Mouse (Mus musculus) c-Kit-negative CD71-positive TER-119-positive erythroid progenitor cells, embryonic 14.5 days (primary cell): ENCODE measurements around the gene Stradb.

Experiments used
- DNase-seq: peaks from one replicate; pipeline ENCODE4 v3.0.0-alpha.2; 2013; ENCODE audit warnings: low read depth, low spot score

Stradb gene

DNA sequence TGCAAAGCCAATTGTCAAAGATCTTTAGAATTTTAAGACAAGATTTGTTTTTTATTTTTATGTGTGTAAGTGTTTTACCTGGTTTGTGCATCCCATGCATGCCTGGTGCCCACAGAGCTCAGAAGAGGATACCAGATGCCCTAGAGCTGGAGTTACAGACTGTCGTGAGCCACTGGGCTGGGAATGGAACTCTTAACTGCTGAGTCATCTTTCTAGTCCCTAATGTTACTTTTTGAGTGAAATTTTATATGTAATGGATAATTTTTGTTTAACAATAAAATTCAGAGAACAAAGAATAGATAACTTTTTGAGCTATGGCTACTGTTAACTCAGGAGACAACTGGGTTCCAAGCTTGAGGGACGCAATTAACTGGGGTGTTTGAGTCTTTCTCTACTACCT, 13.6 kb upstream of the Stradb start:
- no peak for DNase-seq

DNA sequence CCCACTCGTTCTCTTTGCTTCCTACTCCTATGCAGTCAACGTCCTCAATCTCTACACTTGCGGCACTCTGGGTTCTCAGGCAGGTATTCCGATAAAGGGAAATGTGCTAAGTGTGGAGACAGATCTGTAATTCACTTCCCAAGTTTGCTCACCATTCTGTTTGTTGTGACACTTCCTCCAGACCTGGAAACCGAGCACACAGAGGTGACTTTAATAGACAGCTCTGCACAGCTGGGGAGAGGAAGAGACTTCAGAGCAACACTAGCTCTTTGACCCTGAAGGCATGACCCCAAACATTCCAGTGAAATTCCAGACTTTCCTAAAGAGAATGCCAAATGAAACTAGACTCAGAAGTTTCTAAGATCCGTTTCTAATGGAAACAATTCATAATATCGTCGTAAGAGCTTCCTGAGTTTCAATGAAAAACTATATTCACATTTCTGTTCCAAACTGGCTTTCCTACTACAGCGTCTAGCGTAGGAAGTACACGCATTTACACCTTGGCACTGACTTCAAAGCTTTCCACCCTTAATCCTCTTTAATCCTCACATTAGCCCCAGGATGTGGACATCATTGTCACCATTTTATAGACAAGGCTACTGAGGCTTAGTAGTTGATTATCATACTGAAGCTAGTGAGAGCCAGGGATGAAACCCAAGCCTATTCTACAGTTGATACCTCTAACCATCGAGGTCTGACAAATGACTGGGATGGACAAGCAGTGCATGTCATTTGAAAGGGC, 12.0 kb upstream of the Stradb start:
- DNase-seq: no peak

- peak; percentile 70 for DNase-seq
Observed at GRCm38 (mm10) chr1:58962418-58962817, 10.9 kb upstream of the Stradb start.

DNA sequence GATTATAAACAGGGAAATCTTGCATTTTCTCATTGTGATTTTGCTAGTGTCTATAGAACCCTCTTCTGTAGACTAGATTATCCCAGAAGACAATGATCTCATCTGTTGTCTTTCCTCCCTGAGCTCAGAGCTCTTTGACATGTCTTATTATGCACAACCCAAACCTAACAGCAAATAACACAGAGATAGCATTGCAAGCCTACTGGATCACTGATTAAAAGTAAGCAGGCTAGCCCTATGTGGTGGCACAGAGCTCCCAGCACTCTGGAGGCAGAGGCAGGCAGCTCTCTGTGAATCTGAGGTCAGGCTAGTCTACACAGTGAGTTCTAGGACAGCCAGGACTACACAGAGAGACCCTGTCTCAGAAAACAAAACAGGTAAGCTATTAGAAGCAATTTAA, 10.5 kb upstream of the Stradb start:
- no peak for DNase-seq

DNA sequence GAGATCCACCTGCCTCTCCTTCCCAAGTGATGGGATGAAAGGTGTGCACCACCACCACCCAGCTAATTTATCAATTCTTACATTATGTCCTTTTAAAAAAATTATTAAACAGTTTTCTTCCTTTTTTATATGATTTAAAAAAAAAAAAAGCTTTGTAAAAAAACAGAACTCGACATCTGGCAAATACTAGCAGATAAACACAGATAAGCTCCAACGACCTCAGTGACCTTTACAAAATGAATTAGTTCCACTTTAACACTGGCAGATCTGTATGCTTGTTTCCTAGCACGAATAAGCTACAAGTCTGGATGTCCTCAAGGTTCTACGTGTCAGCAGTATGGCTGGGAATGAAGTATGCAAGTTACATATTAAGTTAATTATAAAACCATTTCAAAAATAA, 5.8 kb upstream of the Stradb start:
- DNase-seq: no peak

DNA sequence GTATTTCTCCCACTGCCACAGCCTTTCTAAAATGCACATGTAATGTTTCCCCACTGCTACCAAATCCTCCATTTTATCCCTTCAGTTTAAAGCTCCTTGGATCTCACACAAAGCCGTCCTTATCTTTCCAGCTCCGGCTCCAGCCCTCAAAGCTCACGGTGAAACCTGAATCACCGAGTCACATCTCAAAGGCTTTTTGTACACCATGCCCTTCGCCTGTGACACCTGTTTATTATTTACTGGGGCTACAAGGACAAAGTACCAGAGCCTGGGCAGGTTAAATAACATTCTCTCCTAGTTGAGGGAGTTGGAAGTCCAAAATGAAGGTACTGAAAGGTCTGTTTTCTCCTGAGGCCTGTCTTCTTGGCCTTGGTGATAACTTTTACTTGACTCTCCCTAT, 3.3 kb upstream of the Stradb start:
- DNase-seq: no peak

GRCm38 (mm10) chr1:58971097-58971496, 2.2 kb upstream of the Stradb start:
- no peak for DNase-seq

GRCm38 (mm10) chr1:58972851-58973365, 414 bp upstream of the Stradb start:
- DNase-seq: no peak

GRCm38 (mm10) chr1:58982276-58982675, 9.0 kb downstream of the Stradb start:
- DNase-seq: no peak

DNA sequence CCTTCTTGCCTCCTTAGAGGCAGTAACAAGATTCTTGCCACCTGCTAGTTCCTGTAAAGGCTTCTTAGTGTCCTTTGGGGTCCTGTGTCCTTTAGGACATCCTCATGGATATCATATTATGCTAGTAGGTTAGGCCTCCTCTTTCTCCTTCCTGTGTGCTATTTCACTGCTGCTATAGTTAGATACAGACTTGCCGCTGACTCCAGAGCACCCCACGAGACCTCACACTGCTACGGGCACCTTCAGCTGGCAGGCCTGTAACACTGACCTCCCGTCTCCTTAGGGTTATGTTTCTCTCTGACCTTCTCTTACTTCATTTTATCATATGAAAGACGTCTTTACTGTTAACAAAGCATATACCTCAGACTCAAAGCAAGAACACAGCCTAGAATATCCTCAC, 11.3 kb downstream of the Stradb start:
- no peak for DNase-seq

DNA sequence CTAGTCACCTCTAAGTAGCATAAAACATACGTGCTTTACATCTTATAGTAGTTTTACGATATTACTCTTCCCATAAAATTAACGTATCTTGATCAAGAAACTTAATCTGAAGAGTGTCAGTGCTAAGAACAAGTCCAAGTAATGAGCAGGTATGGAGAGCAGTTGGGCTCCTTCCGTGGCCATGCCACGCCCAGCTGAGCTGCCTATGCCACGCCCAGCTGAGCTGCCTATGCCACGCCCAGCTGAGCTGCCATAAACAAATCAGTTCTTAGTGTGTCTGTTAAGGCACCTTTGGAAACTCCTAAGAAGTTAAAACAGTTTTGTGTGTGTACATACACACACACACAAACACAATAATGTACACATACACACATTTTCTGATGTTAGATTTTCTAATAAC, 19.8 kb downstream of the Stradb start:
- DNase-seq: no peak

GRCm38 (mm10) chr1:58993723-58994122, 20.4 kb downstream of the Stradb start:
- DNase-seq: no peak

GRCm38 (mm10) chr1:58995313-58995712, 22.0 kb downstream of the Stradb start:
- DNase-seq: no peak

- DNase-seq: no peak
Observed at GRCm38 (mm10) chr1:59009250-59009649, 35.9 kb downstream of the Stradb start.

GRCm38 (mm10) chr1:59021556-59021955, 48.2 kb downstream of the Stradb start:
- DNase-seq: no peak

DNA sequence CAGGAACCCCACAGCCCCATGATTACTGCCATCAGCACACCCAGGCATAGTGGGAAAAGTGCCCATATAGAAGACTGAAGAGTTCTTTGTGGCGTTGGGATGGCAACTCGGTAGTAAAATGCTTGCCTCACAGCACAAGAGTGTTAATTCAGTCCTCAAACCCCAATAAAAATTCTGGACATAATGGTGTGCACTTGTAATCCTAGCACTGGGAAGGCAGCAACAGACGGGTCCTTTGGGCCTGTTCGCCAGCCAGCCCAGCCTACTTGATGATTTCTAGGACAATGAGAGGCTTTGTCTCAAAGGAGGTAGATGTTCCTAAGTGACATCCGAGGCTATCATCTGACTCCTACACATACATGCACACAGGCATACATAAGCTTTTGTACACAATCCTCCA, 64.4 kb downstream of the Stradb start:
- DNase-seq: no peak
